Mouse (Mus musculus): Measurements from ENCODE around the gene Atmin.
A peak's percentile ranks its signal among the peaks of the same experiment; 100 is the strongest.

Atmin gene

DNA sequence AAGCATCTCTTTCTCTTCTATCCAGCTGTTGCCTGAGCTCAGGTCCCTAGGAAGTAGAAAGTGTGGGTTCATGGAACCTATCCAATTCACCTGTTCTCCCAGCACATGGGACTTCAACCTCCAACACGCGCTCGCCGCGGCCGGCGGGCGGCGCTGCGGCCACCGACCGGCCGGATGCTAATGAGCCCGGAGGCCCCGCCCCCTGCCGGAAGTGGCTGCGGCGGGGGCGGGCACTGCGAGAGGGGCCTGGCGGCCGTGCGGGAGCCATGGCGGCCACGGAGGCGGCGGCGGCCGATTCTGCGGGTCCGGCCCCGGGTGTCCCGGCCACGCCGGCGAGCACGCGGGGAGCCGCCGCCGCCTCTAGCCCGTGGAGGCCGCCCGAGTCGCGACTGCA is at the start of gene Atmin:
Gene Atmin (plus strand): TSS at position 233 of the 394 bp plus-strand sequence.
- peak; percentile 69 for DNase-seq (ENCODE audit: low spot score)

DNA sequence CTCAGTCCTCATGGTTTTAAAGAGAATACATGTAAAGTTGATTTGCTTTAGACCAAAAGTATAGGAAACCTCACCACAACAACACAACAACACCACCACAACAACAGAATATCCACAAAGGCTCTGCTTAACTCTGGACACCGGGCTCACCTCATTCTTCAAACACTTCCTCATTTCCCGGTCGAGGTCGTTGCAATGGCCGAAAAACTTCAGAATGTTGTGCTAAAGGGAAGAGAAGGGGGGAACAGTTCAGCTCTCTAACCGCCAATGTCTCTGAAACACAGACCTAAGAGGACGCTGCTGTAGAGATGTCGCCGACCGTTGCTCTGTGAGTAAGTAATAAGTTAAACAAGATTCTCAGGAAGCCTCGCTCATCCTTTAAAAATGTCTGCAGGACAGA is 49.3 kb upstream of the Atmin start:
- DNase-seq (ENCODE audit: low spot score): no peak

DNA sequence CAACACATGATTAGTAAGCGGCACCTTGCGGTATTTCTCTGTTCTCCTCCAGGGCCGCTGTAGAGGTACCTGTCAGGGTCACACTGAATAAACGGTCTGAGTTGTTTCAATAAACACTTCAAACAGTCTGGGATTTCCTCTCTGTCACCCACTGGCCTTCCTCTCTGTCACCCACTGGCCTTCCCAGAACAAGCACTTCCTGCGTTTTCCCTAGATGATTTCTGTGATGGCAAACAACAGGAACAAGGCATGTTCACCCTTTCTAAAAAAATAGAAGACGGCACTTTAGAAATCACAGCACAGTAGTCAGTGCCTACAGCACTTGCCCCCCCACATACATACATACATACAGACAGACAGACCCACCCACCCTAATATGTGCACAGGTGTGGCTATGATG is 47.7 kb upstream of the Atmin start:
- DNase-seq (ENCODE audit: low spot score): no peak

DNA sequence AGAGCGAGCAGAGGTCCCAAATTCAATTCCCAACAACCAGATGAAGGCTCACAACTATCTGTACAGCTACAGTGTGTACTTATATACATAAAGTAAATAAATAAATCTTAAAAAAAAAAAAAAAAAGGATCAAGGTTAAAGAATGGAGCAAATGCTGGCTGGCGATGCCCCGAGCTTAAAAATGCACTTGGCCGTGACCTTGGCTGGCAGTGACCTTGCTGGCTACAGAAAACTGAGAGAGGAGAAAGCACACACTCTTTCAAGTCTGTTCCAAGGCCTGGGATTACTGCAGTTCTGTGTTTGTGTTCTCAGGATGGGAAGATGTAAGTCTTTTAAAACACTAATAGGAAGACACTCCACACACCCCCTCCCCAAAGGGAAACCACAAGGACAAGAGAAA is 38.5 kb upstream of the Atmin start:
- no peak for DNase-seq (ENCODE audit: low spot score)

DNA sequence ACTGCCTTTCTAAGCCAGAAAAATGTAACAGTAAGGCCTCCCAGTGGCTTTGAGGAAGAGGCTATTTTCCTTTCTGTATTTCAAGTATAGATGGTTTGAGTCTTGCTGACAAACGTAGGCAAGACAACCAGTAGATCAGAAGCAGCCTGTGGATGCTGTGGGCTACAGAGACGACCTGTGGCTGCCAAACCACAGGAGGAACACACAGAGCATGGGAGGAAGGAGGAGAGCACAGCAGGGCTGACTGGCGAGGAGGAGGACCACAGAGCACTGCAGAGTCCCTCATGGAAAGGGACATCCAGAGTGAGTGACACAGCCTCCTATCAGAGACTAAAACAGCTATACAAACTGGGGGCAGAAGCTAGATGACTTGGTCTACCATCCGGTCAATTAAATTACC is 37.9 kb upstream of the Atmin start:
- peak; percentile 36 for DNase-seq (ENCODE audit: low spot score)

DNA sequence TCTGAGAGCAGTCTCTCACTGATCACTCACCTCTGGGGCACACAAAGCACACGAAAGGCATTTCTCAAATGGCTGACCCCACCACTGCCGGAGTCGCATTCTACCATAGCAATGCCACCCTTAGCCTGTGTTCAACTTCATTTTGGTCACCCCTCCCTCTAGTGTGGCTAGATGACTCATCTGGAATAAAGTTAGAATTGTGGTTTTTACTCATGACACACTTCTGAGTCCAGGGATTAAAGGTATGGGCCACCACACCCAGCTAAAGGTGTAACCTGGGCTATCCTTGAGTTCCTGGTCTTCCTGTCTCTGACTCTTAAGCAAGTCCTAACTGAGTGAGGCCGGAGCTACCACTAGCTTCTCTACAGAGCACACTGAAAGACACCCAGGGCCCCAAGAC is 37.4 kb upstream of the Atmin start:
- no peak for DNase-seq (ENCODE audit: low spot score)

DNA sequence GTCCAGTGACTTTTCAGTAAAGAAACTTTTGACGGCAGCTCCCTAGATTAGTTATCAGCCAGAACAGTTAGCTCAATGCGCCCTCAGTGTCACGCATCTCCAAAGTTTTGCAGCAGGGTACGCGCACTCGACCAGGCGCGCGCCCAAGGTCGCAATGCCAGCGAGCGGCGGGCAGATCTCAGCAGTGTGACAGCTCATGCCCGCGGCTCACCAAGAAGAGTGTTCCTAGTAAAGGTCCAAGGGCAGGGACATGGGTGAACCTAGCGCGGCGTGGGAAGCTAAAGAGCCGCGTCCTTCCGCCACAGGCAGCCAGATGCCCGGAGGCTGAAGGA is 22.2 kb upstream of the Atmin start:
- no peak for DNase-seq (ENCODE audit: low spot score)

DNA sequence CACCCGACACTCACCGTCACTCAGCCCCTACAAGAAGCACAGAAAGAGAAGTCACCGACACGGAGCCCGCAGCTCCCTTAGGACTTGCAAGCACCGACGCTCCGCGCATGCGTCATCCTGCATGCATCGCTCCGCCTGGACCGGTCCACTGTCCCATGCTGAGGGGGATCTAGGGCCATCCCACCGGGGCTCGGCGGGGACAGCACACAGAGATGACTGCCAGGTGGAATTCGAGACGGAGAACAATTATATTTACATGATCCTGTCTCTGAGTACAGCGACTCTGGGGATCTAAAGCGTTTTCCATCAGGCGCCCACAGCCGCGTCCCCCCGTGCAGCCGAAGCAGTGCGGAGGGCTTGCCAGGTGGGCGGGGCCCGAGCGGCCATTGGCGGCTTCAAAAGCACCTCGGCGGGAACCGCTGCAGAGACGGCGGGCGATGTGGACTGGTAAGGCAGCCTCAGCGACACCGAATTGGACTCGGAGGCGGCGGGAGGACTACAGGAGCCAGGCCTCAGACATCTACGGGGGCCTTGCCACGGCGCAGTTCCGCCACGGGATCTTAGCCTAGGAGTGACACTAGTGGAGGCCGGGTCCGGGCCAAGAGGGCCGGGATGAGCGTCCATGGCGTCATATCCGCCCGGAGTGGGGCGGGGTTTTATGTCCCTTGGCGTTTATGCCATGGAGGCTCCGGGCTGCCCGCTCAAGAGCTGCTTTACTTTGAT is 21.7 kb upstream of the Atmin start, which contains the start of the genes Cmc2 and Cenpn:
Gene Cmc2 (minus strand): TSS at position 119 of the 723 bp plus-strand sequence.
Gene Cenpn (plus strand): TSS at position 394 of the 723 bp plus-strand sequence.
- peak; percentile 88 for DNase-seq (ENCODE audit: low spot score)

DNA sequence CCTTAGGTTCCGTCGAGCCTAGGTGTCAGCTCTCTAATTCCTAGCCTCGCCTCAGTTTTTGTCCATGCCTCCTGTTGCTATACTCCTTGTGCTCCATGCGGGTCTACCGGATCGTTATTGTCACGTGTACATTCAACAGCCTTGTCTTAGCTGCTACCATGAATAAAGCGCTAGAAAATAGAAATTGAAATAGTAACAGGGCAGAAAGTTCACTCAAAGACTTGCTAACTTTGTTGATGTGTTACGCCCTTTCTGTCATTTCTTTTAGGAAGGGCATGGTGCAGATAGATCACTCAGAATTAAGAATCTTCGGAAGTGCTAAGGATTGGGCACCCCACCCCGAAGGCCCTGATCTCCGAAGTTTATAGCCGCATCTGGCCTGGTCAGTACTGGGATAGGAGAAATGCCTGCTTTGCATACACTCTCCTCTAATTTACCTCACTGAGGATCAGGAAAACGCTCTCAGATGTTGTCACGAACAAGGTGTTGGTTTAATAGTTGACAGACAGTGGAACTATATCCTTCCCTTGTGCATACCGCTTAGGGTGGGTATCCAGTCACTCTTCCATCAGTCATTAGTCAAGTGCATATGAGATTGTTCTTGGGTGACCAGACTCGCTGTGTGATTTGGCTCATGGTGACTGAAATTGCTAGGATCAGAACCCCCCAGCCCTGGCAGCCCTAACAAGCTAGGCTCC is 21.0 kb upstream of the Atmin start:
- DNase-seq (ENCODE audit: low spot score): no peak

DNA sequence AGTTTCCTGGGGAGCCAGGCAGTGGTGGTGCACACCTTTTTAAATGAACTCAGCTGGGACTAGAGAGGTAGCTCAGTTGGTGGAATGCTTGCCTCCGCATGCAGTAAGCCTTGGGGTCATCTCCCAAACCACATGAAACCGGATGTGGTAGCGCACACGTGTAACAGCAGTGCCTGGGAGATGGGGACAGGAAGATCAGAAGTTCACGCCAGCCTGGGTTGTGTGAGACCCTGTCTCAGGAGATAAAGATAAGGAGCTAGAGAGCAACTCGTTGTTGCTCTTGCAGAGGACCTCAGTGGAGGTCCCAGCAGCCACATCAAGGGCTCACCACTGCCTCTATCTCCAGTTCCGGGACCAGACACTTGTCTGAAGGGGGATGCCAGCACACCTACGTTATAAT is 19.7 kb upstream of the Atmin start:
- peak; percentile 43 for DNase-seq (ENCODE audit: low spot score)

DNA sequence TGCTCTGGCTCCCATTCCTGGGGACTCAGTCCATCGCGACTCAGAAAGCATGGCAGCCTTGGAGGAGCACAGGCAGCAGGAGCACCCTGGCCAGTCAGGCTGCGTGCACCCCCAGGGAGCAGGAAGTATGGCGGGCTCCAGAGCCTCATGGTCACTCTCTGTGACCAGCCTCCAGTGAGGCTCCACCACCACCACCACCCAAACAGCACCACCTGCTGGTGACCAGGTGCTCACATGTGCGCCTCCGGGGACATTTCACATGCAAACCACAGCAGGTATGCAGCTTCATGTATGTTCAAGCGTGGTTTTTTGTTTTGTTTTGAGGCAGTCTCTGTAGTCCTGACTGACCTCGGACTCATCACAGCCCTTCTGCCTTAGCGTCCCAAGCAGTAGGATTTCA is 15.3 kb upstream of the Atmin start:
- peak; percentile 58 for DNase-seq (ENCODE audit: low spot score)

DNA sequence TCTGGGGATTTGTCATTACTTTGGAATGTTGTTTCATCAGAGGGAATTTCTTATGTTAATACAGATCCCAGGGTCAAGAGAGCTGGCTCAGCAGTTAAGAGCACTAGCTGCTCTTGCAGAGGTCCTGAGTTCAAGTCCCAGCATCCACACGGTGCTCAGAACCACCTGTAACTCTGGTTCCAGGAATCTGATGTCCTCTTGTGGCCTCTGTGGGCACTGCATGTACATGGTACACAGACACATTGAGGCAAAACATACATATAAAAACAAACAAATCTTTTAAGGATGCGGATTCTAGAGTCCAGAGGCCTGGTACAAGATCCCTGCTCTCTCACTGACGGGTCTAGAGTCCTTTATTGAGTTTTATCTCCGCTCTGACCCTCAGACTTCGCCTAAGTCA is 14.6 kb upstream of the Atmin start:
- no peak for DNase-seq (ENCODE audit: low spot score)

DNA sequence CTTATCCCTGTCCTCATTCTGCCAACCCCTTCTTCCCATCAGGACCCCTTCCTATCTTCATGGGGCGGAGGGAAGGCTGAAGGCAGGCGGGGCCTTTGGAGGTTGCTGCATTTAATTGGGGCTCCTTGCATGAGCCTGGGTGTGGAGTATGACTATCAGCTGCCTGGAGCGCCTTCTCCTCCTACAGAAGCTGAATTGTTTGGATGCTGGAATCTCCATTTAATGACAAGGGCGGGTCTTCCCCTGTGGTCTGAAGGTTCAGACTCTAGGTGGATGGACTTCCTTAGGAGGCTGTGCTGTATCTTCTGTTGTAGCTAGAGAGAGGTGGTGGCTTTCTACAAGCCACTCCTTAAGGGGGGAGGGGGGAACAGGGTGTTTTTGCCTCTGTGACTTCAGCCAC is 8.2 kb upstream of the Atmin start:
- no peak for DNase-seq (ENCODE audit: low spot score)

DNA sequence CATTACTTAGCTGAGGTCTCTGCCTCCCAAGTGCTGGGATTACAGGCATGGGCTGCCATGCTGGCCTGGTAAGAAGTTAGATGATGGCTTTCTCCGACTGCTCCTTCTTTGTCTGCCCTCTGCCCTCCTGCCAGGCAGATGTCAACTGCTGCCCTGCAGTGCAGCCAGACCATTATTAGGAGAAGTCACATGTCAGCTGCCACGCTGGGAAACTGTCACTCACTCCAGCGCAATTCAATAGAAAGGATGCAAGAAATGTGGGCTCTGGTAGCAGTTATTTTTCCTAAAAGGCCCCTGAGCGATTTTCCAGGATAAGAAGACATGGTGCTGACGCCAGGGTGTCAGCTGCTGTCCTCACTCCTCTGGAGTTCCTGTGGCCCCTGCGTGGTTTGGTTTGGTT is 7.7 kb upstream of the Atmin start:
- no peak for DNase-seq (ENCODE audit: low spot score)

DNA sequence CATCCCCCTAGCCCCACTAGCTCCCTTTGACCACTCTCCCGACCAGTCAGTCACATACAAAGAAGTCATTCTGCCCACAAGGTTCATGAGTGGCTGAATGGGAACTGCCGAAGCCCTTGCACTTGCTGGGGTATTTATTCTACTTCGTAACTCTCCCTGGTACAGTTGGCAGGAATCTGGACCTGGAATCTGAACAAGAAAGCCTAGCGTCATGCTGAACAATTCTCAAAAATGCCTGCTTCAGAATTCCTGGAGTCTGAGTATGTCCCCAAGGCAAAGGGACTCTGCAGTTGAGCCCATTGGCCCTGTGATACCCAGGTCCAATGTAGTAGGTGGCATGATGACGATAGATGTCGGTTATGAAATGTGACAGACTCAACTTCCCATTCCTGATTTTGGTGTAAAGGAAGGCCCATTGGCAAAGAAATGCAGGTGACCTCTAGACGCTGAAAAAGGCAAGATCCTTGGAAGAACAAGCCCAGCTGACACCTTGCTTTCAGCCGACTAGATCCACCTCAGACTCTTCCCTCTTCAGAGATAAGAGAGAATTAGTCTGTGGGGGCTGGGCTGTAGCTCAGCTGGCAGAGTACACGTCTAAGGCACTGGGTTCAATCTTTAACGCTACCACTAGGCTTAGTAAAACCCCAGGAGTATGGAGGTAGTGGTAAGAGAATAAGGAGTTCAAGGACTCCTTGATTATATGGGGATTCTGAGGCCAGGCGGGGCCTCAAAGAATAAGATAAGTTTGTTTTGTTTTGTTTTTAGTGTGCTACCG is 722 bp upstream of the Atmin start:
- DNase-seq (ENCODE audit: low spot score): no peak

DNA sequence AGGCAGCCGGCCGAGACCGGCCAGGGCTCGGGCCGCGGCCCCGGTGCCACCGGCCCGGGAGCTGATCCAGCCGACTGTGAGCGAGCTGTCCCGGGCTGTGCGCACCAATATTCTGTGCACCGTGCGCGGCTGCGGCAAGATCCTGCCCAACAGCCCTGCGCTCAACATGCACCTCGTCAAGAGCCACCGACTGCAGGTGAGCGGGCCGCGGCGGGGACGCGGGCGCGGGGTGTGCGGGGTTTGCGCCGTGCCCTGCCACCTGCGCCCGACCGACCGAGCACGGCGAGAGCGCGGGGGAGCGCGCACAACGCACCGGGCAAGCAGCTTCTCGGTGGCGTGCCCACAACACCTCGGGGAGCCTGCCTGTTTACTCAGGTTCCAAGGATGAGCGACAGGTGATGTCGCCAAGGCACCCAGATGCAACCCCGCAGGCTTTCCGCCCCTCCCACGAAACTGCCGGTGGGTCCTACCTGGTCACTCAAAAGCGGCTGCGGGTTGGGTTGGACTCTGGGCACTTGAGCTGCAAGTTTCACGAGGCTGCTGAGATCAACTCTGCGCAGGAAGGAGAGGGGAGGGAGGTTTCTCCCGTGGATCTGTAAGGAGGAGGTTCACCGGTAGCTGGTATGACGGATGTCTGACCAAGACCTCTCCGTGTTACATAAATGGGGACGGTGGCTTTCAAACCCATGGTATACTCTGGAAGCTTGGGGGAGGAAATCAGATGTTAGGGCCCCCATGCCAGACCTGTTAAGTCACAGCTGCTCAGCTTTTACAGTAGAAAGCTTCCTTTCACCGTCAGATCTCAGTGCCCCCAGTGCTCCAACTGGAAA is 577 bp downstream of the Atmin start:
- DNase-seq (ENCODE audit: low spot score): peak; percentile 31

DNA sequence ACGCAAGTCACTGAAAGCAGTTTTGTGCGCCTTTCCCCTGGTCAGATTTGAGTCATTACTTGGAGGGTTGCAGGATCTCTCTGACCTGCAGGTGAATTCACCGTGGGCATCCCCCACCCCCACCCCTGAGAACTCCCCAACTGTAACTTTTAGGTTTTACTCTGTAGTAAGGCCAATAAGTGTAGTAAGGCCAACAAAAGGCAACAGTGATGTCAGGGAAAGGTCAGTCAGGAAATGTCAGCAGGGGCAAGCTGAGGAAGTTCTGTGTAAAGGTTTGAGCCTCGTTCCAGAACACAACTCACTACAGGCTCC is 1.1 kb downstream of the Atmin start:
- no peak for DNase-seq (ENCODE audit: low spot score)

DNA sequence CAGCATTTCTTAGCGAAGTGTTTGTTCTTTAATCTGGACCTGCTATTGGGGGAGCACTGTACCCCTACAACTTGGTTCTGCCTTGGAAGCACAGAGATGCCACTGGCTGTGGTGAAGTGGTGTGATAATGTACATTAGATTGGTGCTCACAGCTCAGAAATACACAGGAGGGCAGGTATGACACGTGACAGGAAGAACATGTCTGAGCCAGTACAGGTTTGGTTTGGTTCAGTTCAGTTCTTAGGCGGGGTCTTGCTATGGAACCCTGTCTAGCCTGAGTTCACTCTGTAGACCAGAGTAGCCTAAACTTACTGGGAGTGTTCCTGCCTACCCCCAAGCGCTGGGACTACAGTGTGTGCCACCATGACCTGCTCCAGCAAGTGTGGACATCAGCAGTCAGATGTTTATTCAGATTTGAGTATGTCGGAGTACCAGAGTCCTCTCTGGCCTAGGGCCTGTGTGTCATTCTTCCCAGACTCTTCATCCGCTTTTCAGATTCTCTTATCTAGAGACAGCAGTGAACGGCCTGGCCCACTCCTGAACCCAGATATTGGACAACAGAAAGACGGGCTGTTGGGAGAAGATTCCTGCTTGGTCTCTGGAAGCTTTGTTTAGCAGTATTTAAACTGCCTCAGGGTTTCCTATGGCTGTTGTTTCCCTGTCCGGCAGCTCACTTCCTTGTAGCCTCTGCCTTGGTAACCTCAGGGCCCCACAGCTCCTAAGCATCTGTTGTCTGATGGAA is 2.1 kb downstream of the Atmin start:
- no peak for DNase-seq (ENCODE audit: low spot score)

DNA sequence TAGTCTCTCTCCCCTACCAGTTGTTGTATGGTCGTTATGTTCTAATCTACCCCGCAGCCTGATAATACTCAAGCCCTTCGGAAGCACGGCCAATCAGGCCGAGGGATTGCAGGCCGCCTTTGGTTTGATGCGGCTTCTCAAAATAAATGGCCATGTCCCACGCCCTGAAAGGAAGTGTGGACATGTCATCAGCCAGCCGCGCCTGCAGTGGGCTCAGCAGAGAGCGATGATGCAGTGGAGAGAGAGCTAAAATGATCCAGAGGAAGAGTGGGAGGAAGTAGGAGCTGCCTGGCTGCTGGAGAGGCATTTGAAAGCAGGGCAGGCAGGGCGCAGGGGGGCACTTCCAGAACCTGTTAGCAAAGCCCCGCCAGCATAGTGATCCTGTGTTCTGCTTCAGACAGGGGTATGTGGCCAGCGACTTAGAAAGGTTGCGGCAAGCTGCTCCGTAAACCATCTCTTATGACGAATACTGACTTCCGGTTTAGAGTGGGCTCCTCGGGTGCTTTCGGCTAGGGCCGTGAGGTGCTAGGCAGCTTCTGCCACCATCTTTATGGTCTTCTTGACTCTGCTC is 3.2 kb downstream of the Atmin start:
- peak; percentile 59 for DNase-seq (ENCODE audit: low spot score)

DNA sequence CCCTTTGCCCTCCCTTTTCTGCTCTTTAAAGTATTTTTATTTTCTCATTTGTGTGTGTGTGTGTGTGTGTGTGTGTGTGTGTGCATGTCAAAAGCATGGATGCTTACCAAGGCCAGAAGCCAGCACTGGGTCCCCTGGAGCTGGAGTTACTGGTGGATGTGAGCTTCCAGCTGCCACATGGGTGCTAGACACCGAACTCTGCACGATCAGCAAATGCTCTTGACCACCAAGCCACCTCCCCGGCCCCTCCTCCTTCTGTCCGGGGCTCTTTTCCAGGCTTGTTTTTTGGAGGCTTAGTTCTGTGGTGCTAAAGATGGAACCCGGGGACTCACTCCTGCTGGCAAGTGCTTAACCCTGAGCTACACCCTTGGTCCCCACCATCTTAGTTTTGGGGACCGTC is 3.7 kb downstream of the Atmin start:
- no peak for DNase-seq (ENCODE audit: low spot score)

DNA sequence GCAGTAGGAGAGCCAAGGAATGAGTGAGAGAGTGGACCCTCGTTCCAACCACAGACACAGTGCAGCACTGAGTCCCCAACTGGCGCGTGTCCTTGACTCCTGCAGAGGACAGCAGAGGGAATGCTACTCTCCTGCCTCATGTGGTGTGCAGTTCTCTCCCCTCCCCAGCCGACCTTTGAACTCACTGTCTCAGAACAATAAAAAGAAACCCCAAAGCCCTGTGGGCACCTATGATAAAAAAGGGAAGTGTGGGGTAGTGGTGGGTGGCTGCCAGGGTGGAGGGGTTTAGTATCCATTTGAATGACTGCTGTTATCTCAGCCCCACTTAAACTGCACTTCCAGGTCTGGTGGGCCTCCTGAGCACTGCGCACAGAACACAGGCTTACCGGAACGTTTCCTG is 4.4 kb downstream of the Atmin start:
- DNase-seq (ENCODE audit: low spot score): no peak
